Mouse (Mus musculus) left cerebral cortex, adult 8-10 months (tissue): ENCODE measurements around the gene Dnah17. TPM values are rescaled to one million over a fixed set of nuclear protein-coding genes. Genes with fewer than 3 reads are reported as not detected.
A peak's percentile ranks its signal among the peaks of the same experiment; 100 is the strongest.

ENCODE experiments used
- DNase-seq, 2 experiments: peaks; one replicate each; pipeline ENCODE4 v3.0.0; 2022; ENCODE audit warnings: low spot score in 2 of 2
- total RNA-seq, 4 experiments: library from RNA; stranded (reverse); gene quantifications; 2 replicates each; pipeline ENCODE4 v1.2.4; 2022

The Dnah17 gene
- total RNA-seq, 4 experiments from 2014 or later = 0.07 to 0.34 (median 0.13) TPM

DNA sequence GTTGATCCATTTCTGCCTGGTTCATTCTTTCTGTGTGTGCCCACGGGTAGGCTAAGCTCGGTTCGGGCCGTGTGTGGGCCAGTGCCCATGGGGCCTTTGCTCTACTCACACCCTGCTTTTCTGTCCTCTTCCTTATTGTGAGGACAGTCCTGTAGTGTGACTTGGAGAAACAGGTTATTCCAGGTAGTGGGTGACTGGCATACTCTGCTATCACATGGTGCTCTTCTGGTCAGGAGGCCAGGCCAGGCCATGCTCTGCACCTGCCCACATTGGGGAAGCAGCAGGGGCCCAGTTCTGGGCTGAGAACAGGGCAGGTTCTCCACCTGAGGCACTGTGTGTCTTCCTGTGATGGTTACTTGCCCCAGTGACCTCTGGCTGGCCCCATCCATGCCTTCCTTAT is 132.1 kb downstream of the Dnah17 start:
- no peak for DNase-seq

DNA sequence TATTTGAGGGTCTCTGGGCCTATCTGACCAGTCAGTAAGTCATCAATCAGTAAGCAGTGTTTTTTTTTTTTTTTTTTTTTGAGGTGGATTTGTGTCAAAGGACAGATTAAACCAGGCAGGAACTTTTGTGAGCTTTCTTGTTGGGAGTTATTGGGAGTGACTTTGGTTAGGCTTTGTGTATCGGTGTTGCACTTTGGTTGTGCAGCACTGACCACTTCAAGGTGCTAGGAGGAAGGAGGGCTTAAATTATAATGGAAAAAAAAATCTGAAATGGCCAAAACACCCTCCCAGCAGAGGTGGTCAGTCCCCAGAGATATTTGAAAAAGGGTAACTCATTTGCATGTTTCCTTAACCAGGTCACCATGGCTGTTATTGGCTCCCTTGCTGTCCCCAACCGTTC is 133.3 kb downstream of the Dnah17 start:
- DNase-seq = no peak

DNA sequence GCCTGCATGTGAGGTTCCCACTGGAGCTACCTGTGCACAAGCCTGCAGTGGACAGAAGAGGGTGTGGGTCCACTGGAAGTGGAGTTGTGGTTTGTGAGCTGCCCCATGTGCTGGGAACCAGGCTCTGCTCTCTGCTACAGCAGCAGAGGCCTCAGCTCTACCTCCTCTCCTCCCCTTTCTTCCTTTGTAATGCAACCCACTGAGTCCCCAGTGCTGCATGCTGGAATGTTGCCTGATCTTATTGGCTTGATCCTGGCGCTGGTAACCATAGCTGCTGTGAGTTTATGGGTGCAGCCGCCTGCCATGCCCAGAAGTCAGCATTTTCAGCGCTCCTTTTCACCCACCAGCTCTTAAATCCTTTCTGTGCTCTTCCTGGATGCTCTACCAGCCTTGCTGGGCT is 134.4 kb downstream of the Dnah17 start:
- DNase-seq = no peak

DNA sequence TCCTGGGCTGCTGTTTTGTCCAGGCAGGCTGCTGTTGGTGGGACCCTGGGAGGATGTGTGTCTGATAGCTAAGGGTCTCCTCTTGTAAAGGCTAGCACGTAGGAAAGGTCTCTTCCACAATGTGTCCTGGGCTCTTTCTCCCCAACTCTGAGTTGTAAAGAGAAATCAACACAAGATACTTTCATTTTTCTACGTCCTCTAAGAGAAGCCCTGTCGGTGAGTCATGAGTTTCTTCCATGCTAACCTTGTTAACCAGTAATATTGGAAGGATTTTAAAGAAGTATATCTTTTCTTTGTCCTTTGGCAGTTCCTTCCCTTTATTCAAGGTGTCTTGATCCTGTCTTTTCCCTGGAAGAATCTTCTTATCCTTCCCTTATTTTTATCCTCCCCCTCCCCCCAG is 134.8 kb downstream of the Dnah17 start:
- no peak for DNase-seq

DNA sequence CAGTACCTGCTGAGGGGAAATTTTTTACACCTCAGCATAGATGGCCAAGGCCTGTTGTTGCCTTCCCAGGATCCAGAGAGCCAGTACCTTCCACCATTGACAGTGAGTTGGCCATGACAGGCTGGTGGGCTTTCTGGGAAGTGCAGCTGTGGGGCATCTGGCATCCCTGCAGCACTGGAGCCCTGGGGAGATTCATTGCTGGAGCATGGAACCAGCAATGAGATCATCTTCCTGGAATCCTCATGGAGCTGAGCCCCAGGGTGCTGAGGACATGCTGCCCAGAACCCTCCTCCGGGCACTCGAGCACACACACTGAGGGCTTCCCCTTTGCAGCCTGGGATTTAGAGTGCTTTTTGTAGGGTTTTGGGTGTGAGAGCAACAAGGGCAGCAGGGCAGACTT is 135.2 kb downstream of the Dnah17 start:
- no peak for DNase-seq

DNA sequence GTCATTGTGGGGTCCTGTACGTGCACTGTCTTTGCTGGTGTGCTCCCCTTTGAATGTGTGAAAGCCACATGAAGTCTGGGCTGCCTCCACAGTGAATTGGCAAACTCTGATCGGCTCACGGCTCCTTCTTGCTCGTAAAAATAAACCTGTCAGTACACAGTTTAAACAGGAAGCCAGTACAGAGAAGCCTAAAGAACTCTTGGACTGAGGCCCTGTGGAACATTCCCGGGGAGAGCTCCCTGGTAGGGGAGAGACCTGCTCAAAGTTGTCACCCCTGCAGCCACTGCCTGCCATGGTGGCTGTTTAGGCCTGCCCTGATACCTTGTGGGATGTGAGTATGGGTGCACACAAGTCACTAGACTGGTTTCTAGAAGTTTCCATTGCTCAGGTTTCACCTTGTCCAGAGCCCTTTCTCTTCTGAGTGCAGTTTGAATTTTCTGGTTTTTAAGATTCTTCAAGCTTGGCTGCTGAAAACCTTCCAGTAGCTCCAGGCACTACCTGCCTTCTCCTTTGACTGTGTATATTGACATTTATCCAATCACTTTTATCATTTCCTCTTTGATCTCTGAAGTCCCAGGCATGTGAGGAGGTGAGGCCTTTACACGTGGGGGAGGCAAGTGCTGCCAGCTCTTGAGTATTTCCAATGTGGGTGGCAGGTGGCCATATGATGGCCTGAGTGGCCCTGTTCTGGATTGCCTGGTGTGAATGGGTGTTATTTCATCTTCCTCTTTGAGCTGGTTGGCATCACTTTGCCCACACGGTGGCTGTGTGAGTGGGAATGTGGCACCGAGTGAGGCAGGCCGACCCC is 136.0 kb downstream of the Dnah17 start:
- DNase-seq = no peak

DNA sequence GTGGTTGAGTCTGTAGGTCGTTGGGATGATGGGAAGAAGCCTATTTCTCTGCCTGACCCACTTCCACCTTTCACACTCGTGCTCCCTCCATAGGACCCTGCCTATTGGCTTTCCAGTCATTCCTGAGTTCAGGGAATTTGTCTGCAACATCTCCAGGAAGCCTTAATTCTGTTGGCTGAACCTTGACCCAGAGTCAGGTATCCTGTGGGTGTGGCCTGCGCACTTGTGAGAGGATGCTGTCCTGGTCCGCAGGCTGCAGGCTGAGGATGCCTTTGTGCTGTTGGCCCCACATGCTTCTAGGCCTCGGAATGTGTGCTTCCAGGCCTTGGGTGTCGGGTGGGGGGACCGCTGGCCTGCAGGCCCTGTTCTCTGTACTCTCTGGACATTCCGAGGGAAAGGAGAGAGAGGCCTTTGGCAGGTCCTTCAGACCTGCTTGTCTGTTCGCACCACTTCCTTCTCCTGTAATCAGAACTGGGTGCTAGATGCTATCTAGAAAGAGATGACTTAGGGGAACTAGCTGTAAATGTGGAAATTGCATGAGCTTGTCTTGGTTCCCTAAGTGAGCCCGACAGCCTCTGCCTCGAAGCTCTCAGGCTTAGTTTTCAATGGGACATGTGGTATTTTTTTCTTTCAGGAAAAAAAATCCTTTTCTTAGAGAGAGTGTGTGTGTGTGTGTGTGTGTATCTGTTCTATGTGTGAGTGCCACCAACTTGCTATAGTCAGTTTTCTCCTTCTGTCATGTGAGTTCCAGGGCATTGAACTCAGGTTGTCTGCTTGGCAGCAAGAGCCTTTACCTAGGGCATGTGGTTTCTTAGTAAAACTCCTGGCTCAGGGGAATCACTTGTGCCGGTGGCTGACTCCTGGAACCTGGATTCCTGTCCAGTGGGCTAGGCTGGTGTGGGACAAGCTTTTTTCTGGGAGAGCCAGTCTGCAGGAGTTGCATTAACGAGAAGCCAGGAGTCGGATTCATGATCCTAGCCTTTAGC is 137.0 kb downstream of the Dnah17 start:
- DNase-seq = no peak

DNA sequence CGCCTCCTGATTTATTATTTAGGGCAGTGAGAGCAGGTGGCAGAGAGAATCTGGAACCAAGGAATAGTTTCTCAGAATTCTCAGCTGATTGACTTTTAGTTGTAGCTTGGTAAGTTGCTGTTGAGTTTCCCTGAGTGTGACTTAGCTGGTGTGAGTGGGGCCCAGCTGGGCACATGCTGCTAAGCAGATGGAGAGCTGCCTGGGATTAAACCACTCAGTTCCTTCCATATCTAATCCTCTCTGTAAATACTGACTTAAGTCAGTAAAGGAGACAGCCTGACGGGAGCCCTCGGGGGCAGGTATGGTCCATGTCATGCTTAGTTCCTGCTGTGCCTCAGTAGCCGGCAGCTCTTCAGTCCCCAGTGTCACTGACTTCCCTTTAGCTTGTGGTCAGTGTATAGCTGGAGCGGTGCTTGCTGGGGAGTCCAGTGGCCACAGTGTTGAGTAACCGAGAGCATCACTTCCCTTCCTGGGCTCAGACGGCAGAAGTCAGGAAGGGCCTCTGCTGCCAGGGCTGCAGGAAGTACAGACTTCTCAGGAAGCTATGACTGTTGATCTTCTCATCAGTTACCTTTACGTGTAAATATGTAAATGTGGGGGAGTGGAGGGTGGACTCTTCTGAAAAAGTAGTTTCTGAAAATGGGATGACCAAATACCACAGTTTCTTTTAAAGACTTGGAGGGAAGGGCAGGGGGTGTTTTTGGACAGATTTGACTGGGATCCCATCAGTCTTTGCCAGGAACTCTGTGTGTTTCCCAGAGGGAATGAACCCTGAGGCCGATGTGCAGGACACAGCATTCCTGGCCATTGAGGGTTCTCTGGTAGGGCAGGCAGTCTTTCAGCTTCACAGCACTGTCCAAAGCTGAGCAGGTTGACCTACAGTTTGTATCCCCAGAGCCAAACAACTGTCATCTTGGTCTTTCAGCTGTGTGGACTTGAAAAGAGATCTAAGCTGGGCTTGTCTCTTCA is 138.6 kb downstream of the Dnah17 start:
- DNase-seq = no peak

DNA sequence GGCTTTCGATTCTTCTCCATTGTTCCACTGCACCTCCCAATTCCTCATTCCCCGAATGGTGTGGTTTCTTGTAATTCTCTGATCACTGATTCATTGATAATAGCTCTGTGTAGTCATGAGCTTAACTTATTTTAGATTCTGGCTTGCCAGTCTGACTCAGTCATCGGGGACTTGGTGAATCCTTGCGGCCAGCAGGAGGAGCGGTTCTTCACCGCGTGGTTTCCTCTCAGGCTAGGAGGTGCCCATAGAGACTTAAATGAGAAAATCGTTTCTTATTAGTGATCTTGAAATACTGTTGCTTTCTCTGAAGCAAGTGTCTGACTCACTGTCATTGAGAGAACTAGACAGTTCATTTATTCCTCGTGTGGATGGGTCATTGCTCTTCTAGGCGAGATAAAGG is 140.5 kb downstream of the Dnah17 start:
- no peak for DNase-seq

DNA sequence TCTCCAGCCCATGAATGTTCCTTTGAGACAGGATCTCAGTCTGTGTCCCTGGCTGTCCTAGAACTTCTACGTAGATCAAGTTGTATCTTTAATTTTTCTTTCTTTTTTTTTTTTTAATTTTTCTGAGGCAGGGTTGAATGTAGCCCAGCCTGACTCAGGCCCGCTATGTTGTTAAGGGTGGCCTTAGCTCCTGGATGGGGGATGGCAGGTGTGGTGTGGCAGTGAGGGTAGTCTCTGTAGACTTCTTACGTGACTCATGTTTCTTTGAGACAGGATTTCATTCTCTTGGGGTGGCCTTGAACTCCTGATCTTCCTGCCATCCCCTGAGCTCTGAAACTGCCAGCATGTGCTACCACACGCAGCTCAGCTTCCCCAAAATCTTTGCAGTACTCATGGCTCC is 141.2 kb downstream of the Dnah17 start:
- DNase-seq = no peak

DNA sequence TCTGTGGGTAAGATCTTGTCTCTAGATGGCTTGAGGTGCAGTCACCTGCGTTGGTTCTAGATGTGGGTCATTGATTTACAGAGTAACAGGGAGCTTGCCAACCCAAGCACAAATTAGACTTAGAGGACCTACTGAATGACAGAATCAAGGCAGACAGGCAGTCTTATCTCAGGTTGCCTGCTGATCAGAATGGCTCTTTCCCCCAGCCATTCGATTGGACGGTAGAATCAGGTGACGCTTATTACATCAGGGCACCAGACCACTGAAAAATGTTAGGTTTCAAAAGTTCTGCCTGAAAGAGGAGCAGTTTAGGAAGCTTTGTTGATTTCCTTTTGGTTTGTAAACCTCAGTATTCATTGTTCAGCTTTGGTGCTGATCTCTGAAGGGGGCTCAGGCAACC is 142.5 kb downstream of the Dnah17 start:
- no peak for DNase-seq

DNA sequence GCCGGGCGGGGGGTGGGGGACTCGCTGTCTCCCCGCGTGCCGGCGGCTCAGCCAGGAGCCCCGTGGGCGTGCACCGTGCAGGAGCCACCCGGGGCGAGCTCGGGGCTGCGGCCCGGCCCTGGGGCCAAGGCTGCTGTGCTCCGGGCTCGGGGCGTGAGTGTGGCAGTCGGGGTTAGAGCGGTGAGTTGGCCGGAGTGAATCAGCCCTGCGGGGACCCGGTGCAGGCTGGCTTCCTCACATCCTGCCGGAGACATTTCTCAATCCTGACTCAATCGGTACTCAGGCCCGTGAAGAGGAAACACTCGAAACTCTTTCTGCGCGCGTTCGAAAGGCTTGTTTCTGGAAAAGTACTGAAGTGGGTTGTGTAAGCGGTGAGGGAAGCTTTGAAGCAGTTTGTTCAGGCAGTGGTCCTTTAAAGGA is 143.4 kb downstream of the Dnah17 start:
- DNase-seq = peak in 1 of 2 experiments; percentile 29

DNA sequence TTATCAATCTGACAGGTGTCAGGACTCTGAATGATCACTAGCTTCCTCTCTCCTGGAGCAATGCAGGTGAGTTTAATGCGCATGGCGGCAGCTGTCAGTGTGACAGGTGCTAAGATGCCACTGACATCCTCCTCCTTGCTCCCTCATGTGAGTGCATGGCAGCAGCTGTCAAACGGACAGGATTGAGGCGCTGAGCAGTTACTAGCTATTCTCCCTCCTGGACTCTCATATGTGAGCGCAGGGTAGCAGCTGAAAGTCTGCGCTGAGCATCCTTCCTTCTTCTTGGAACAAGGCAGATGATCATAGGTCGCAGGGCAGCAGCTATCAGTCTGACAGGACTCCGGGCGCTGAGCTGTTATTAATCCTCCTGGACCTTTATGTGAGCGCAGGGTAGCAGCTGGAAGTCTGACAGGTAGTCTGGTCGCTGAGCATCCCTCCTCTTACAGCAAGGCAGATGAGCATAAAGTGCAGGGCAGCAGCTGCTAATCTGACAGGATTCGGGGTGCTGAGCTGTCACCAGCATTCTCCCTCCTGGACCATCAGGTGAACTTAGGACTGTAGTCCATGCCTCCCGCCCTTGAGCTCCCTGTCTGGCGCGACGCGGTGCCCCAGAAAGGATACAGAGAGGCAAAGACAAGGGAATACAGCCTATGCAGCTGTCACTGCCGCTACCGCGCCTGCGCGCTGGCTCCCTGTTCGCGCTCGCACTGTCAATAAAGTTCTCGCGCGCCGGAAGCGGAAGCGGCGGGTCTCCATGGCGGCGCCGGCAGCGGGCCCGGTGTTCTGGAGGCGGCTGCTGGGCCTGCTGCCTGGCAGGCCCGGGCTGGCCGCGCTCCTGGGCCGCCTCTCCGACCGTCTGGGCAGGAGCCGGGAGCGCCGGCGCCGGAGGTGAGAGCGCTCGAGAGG is 144.1 kb downstream of the Dnah17 start, which contains the start of gene Pgs1:
Pgs1 (plus strand) TSS at position 167 of the 906 bp plus-strand sequence.
- peak; percentile 81 to 89 for DNase-seq

DNA sequence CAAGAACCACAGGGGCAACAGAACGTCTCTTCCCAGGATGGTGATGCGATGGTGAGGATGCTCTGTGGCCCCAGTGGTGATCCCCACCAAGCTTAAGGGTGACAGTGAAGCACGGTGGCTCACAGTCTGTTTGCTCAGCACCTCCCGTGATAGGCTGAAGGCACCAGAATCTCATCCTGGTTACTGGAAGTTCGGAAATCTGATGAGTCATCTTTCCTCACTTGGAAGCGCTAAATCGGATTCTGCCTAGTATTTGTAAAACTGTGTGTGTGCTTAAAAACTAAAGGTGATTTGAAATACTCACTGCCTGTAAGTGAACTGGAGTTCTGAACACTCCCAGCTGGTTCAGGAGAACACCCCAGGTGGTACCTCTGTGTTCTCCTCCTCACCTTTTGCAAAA is 146.7 kb downstream of the Dnah17 start:
- DNase-seq = no peak

DNA sequence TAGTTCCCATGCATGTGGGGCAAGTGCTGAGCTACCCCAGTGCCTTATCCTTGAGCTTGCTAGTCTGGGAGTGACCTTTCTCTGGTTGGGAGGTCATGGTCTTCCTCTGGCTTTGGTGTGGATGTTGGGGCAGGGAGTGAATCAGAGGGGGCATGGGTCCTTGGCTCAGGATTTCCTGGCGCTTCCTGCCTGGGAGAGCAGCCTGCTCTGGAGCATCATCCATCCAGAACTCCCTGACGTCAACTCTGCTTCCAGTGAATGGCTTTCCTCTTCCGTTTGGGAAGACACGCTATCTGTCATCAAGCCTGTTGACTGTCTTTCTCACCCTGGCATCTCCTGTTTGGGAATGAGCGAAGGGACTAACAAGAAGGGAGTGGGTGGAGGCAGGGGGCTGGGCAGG is 148.0 kb downstream of the Dnah17 start:
- DNase-seq = no peak

DNA sequence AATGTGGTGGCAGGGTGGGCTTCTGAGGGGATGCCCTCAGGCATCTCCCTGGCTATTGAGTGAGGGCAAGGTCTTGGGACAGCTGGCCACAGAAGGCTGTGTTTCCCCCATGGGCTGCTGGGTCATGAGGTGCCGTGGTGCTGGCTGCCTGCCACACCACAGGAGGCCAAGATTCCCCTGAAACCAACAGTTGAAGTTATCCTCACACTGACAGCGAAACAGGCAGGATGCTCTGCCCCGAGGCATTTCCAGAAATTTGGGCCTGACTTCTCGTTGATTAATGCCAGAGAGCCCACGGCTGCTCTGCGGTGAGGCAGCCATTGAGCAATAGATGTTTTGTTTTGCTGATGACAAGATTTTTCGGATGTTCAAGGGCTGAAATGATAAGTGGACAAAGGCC is 151.0 kb downstream of the Dnah17 start:
- DNase-seq = no peak

DNA sequence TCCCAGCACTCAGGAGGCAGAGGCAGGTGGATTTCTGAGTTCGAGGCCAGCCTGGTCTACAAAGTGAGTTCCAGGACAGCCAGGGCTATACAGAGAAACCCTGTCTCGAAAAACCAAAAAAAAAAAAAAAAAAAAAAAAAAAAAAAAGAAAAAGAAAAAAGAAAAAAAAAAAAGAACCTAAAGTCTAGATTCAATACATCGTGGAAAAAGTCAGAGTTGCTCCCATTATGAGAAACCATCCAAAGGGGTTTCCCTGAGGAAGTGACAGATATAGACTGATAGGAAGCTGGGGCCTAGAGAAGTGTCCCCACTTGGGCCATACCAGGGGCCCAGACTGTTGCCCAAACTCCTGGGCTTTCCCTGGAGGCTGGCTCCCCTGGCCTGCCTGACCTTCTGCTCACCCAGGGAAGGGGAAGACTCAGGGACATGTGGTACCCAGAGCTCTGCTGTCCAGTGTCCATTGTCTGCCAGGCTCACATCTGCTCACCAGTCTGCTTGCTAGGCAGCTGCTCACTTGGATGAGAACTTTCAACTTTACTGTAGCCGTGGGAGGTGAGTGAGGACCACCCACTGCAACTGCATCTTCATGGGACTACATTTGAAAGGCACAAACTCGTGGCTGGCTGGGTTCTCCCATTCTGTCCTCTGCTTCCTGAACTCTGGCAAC is 152.6 kb downstream of the Dnah17 start:
- no peak for DNase-seq

DNA sequence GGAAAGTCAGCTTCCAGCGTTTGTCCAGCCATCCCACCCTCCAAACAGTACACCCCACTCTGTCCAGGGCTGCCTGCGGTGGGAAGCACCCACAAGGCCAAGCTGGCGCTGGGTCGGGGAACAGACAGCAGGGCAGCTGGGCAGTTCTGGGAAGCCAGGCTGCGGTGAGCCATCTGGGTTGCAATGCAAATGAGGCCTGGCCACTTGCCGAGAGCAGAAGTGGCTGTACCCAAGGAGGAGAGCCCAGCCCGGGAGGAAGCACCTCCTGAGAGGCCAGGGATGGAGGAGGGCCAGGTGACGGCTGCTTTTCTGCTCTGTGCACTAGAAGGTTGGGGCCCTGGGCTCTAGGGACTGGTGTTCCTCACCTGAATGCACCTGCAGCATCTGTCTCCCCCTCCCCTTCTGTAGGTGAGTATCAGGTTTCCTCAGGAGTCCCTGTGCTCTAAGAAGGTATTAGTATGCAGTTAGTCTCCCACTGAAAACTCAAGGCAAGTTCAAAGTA is 154.3 kb downstream of the Dnah17 start:
- no peak for DNase-seq
